Mouse (Mus musculus) spleen, adult 2 months (tissue): ENCODE measurements around the gene Tbc1d1. TPM values are rescaled to one million over a fixed set of nuclear protein-coding genes. Genes with fewer than 3 reads are reported as not detected.

Experiments used
- DNase-seq, 2 experiments: peaks; one replicate each; pipeline versions ENCODE4 v3.0.0 to v3.0.0-alpha.2; 2012 to 2021; ENCODE audit warnings: low spot score in 2 of 2, low read depth in 1 of 2
- H3K27ac ChIP-seq: fragments of 200-500 bp; 2 replicates; pipeline ENCODE4 v1.5.1; 2012; ENCODE audit warnings: low read length, inconsistent platforms; ENCODE audit not compliant: insufficient read depth
- H3K27me3 ChIP-seq: fragments of 200-500 bp; 2 replicates; pipeline ENCODE4 v1.6.1; 2012; ENCODE audit warnings: mild to moderate bottlenecking, moderate library complexity, low read length, inconsistent platforms; ENCODE audit not compliant: control insufficient read depth, insufficient read depth
- H3K36me3 ChIP-seq: fragments of 200-500 bp; 2 replicates; pipeline ENCODE4 v1.6.1; 2012; ENCODE audit warnings: mild to moderate bottlenecking, low read length, inconsistent platforms; ENCODE audit not compliant: control insufficient read depth, insufficient read depth
- H3K4me1 ChIP-seq: fragments of 200-500 bp; 2 replicates; pipeline ENCODE4 v1.6.1; 2011; ENCODE audit warnings: inconsistent platforms; ENCODE audit not compliant: control insufficient read depth, insufficient read depth, insufficient read length
- H3K4me3 ChIP-seq: fragments of 200-500 bp; 2 replicates; pipeline ENCODE4 v1.5.1; 2011; ENCODE audit warnings: mild to moderate bottlenecking, inconsistent platforms; ENCODE audit not compliant: insufficient read depth, insufficient read length; ENCODE audit errors: extremely low read depth
- CTCF ChIP-seq: fragments of 200-500 bp; IDR thresholded peaks from 2 replicates; pipeline ENCODE4 v1.5.1; 2011; ENCODE audit warnings: mild to moderate bottlenecking, inconsistent platforms; ENCODE audit not compliant: insufficient read depth, insufficient read length, insufficient replicate concordance; ENCODE audit errors: extremely low read depth
- POLR2A ChIP-seq: fragments of 200-500 bp; IDR thresholded peaks from 2 replicates; pipeline ENCODE4 v1.6.1; 2011; ENCODE audit warnings: low read depth, low read length, inconsistent platforms
- WGBS: fragments of 180-500 bp; shearing (Covaris S2); methylation state at CpG from one replicate; pipeline ENCODE4 v1.1.7; 2018; 5-methylcytosine and 5-hydroxymethylcytosine counted together
- polyA plus RNA-seq: library from polyadenylated mRNA; depleted of rRNA; stranded (reverse); fragments of >200 nt; gene quantifications from 2 replicates; pipeline ENCODE4 v1.2.3, GENCODE M21; 2012; rRNA removed

The Tbc1d1 gene
- polyA plus RNA-seq, 1 experiment, result 16.8 TPM

DNA sequence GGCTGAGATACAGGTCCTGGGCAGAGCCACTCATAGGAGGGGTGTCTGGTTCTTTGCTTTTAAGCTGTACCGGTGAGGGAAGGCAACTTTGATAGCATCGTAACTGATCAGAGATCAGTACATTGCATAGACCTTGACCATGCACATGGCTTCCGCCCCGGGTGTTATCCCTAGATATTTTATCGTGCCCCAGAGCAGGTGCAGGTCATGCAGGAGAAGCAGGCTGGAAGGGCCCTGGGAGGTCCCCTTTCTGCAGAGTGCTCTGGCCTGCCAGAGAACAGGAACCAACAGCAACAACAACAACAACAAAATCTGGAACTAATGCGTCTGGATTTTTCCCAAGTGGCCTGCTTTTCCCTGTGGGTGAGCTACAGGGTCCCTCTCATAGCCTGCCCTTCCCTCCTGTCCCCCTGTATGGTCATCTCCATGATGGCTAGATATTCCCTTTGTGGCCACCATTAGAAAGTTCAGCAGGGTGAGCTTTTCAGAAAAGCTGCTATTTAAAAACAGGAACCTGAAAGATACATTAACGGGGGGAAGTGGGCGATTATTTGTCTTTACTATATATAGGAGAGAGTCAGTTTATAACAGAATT lies 236.4 kb downstream of the Tbc1d1 start:
- 36% methylated on average over 8 of the region's 8 CpGs for WGBS
- DNase-seq, result peak in 1 of 2 experiments; percentile 31
- peak overlapping the region; percentile 84 for H3K27ac ChIP-seq
- no peaks in the 10 kb centered on the region for H3K27me3 ChIP-seq
- peaks cover 42% of the 10 kb centered on the region; the same call in 1 of the 2 replicates for H3K4me1 ChIP-seq
- TF ChIP-seq CTCF (no peak), POLR2A (no peak)
- H3K4me3 ChIP-seq, result no peak overlapping the region
- no peaks in the 10 kb centered on the region for H3K36me3 ChIP-seq

DNA sequence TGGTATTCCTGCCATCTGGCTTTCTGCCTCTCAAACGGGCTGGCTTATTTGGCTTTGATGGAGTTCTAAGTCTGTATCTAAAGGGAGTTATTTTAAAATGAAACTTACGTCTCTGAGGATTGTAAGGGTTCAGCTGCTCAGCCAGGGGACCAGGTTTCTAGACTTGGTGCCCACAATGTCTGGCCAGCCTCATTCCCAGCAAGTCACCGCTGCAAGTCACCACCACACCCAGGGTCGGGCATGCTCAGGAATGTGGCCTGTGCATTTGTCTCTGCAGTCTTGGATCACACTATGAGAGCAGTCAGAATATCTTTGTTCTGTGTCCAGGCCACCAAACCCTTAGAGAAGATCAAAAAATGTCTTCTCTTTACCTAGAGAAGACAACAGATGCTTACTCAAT lies 237.4 kb downstream of the Tbc1d1 start:
- Histone ChIP-seq H3K36me3 (no peaks in the 10 kb centered on the region), H3K27ac (peak overlapping the region; percentile 72), H3K27me3 (no peaks in the 10 kb centered on the region), H3K4me1 (peaks cover 42% of the 10 kb centered on the region; the same call in 1 of the 2 replicates), H3K4me3 (no peak overlapping the region)
- WGBS, result 71% methylated on average over 4 of the region's 4 CpGs
- DNase-seq, result no peak
- TF ChIP-seq CTCF (no peak), POLR2A (no peak)

DNA sequence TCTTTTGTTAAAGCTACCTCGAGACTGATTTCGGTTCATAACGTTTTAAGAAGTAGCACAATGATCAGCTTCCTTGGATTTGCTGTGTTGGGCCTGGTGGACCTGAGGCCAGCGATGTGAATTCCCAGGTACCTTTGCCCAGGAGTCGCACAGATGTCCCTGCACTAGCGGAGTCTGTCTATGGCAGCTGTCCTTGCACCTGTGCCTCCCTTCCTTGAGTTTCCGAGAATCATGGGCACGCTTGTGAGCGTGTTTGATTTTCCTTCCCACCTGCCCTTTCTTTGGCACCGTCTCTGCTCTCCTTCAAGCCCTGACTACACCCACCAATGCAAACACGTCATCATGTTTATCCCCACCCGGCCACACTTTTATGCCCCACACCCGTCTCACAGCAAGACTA lies 242.1 kb downstream of the Tbc1d1 start:
- TF ChIP-seq CTCF (no peak), POLR2A (no peak)
- no peaks in the 10 kb centered on the region for H3K27me3 ChIP-seq
- 91% methylated on average over 13 of the region's 13 CpGs for WGBS

DNA sequence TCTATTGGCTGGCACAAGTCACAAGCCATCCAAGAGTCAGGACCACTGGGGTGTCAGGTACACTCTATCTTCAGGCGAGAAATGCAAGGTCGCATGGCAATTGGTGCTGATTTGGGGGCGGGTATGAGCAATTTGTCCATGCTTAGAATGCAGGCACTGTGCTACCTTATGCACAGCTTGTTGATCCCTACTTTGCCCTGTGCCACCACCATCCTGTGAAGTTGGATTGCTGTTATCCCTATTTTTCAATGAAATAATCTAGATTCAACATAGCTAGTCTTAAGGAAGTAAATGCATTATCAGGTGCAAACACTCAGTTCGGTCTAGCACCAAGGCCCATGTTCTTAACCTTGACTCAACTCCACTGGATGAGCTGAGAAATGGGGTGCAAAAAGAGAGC lies 244.6 kb downstream of the Tbc1d1 start:
- no peak overlapping the region for H3K4me3 ChIP-seq
- WGBS, result 97% methylated on average over 4 of the region's 4 CpGs
- peaks cover 4% of the 10 kb centered on the region; the same call in 1 of the 2 replicates for H3K4me1 ChIP-seq
- no peak for DNase-seq
- H3K36me3 ChIP-seq, result no peaks in the 10 kb centered on the region
- TF ChIP-seq CTCF, result no peak
- TF ChIP-seq POLR2A, result no peak
- H3K27ac ChIP-seq, result no peak overlapping the region
- no peaks in the 10 kb centered on the region for H3K27me3 ChIP-seq

More for the DNA sequence above, 242.1 kb downstream of the Tbc1d1 start:
- DNase-seq, result no peak
- Histone ChIP-seq H3K4me3 (no peak overlapping the region), H3K4me1 (peaks cover 12% of the 10 kb centered on the region; the same call in 1 of the 2 replicates), H3K27ac (no peak overlapping the region), H3K36me3 (no peaks in the 10 kb centered on the region)

Other genes starting within 250 kb of the Tbc1d1 start
- gene Rell1, start 187.4 kb upstream of the Tbc1d1 start, polyA plus RNA-seq, result 5.1 and 6.6 TPM in 2 replicates
- 4.4 and 5.8 TPM in 2 replicates for gene Pgm2, start 63.4 kb upstream of the Tbc1d1 start, polyA plus RNA-seq